Mouse (Mus musculus) kidney, embryonic 15.5 days (tissue): ENCODE measurements around the gene Ube2n. TPM values are rescaled to one million over a fixed set of nuclear protein-coding genes. Genes with fewer than 3 reads are reported as not detected.
A peak's percentile ranks its signal among the peaks of the same experiment; 100 is the strongest.

Experiments used
- ATAC-seq: fragments of 200-750 bp; cut with Nextera tagmentation; replicated peaks from 2 replicates; pipeline ENCODE4 v1.8.0; 2017; ENCODE audit warnings: moderate TSS enrichment; ENCODE audit not compliant: low FRiP score
- H3K27ac ChIP-seq: fragments of 300-500 bp; sonication (generic); 2 replicates; pipeline ENCODE4 v1.5.1; 2015; ENCODE audit warnings: mild to moderate bottlenecking, inconsistent platforms
- H3K27me3 ChIP-seq: fragments of 300-500 bp; sonication (generic); 2 replicates; pipeline ENCODE4 v1.6.1; 2015; ENCODE audit warnings: inconsistent platforms
- H3K36me3 ChIP-seq: fragments of 300-500 bp; sonication (generic); 2 replicates; pipeline ENCODE4 v1.6.1; 2015; ENCODE audit warnings: inconsistent platforms
- H3K4me1 ChIP-seq: fragments of 300-500 bp; sonication (generic); 2 replicates; pipeline ENCODE4 v1.6.1; 2015; ENCODE audit warnings: inconsistent platforms
- H3K4me2 ChIP-seq: fragments of 300-500 bp; sonication (generic); 2 replicates; pipeline ENCODE4 v1.6.1; 2015; ENCODE audit warnings: moderate library complexity, mild to moderate bottlenecking, inconsistent platforms
- H3K4me3 ChIP-seq: fragments of 300-500 bp; sonication (generic); replicated peaks from 2 replicates; pipeline ENCODE4 v1.5.1; 2015; ENCODE audit warnings: mild to moderate bottlenecking, inconsistent platforms
- H3K9ac ChIP-seq: fragments of 300-500 bp; sonication (generic); 2 replicates; pipeline ENCODE4 v1.6.1; 2015; ENCODE audit warnings: mild to moderate bottlenecking, inconsistent platforms
- H3K9me3 ChIP-seq: fragments of 300-500 bp; sonication (generic); replicated peaks from 2 replicates; pipeline ENCODE4 v1.6.1; 2016; ENCODE audit warnings: inconsistent platforms
- WGBS: fragments of 180-500 bp; shearing (Covaris S2); methylation state at CpG from one replicate; pipeline ENCODE4 v1.1.7; 2015; ENCODE audit warnings: mixed read lengths; 5-methylcytosine and 5-hydroxymethylcytosine counted together
- polyA plus RNA-seq: library from polyadenylated mRNA; unstranded; fragments of >200 nt; fragmentation: Nextera tagmentation; extraction: Ambion mirVana; gene quantifications from 2 replicates; pipeline ENCODE4 v1.2.1, GENCODE M21; 2015

The Ube2n gene
- polyA plus RNA-seq, 1 experiment from 2014 or later: 347 TPM

DNA sequence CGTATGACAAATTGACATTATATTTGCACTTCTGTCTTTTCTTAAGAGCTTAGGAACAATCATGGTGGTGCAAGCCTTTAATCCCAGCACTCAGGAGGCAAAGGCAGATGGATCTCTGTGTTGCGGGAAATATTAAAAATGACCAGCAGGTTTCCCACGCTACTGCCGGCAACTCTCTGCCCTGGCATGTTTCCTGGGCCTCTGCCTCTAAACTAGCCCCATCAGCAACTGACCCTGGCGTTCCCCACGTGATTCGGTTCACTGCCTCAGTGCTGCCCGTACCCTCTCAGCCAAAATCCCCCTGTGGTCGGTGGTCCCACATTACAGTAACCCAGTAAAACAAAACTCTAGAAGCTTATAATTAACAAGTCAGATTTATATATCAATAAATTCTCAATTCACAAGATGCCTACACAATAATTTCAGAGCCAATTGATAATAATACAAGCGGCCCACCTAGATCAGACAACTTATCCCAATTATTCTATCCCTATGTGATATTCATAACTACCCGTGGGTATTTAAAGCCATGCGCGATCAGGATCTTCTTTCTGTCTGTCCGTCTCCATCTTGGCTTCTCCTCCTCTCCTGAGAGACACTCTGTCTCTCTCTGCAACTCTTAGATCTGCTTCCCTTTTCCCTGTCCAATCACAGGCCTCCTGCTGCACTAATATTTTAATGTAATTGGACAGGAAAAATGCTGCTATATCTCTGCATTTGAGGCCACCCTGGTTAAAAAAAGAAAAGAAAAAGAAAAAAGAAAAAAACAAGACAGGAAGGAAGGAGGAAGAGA, 11.3 kb upstream of the Ube2n start:
- H3K4me3 ChIP-seq: no peak overlapping the region
- H3K27ac ChIP-seq: no peak overlapping the region
- H3K36me3 ChIP-seq: peaks cover 5% of the 10 kb centered on the region; the same call in 1 of the 2 replicates
- H3K4me1 ChIP-seq: peaks cover 10% of the 10 kb centered on the region
- H3K4me2 ChIP-seq: no peak overlapping the region
- H3K9ac ChIP-seq: no peak overlapping the region
- no peaks in the 10 kb centered on the region for H3K27me3 ChIP-seq
- ATAC-seq: no peak
- H3K9me3 ChIP-seq: no peaks in the 10 kb centered on the region
- WGBS: 82% methylated on average over 14 of the region's 14 CpGs

DNA sequence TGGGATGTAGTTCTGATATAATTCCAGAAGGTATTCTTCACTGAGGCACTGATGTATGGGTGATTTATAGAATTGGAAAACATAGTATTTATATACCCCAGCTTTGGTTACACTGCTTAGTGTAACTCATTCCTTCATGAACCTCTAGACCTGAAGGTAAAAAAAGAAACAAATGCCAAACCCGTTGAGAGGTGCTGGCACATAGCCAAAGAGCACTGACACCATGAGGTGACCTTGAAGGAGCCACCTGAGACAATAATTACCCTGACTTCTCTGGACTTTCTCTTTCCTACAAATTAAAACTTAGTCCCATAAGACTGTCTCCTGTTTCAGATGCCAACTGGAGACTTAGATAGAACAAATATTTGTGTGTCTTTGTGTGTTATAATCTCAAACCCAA, 10.6 kb upstream of the Ube2n start:
- ATAC-seq: no peak
- Histone ChIP-seq H3K4me2 (no peak overlapping the region), H3K9me3 (no peaks in the 10 kb centered on the region), H3K4me1 (peaks cover 10% of the 10 kb centered on the region), H3K27ac (no peak overlapping the region), H3K9ac (no peak overlapping the region), H3K27me3 (no peaks in the 10 kb centered on the region), H3K36me3 (peaks cover 5% of the 10 kb centered on the region; the same call in 1 of the 2 replicates), H3K4me3 (no peak overlapping the region)
- 14% methylated on average over 1 of the region's 1 CpGs for WGBS

DNA sequence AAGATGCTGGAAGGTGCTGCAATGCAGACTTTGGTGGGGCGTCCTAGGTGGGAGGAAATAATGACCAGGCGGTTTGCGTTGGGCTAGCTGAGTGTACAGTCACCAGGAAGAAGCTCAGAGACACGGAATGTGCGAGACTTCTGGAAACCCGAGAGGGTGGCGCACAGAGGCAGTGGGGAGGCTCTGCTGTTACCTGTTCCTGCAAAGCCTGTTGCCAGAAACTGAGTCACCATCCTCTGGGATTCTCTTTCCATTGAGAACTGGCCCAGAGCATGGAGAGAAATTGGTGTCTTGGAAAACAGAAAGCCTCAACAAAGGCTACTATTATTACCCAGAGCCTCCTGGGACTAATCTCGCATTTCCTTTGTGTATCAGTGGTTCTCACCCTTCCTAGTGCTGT, 6.8 kb upstream of the Ube2n start:
- Histone ChIP-seq H3K36me3 (no peaks in the 10 kb centered on the region), H3K4me2 (no peak overlapping the region), H3K4me3 (no peak overlapping the region), H3K9ac (no peak overlapping the region), H3K9me3 (no peaks in the 10 kb centered on the region), H3K4me1 (no peaks in the 10 kb centered on the region), H3K27me3 (no peaks in the 10 kb centered on the region), H3K27ac (no peak overlapping the region)
- 81% methylated on average over 8 of the region's 8 CpGs for WGBS
- ATAC-seq: no peak

DNA sequence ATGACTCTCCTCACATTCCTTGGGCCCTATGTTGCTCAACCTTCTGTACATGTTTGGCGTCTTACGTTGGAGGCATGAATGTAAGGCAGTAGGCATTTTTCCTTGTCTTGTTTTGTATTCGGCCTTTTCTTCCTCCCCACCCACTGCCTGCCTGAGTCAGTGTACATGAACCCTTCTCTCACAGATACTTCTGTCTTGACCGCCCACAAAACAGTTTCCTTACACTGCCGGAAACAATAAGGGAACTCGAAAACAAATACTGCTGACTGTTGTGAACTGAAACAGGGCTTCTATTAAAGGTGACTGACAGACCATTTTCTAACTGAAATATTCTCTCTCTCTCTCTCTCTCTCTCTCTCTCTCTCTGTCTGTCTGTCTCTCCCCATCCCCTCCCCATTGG, 6.2 kb upstream of the Ube2n start:
- no peaks in the 10 kb centered on the region for H3K36me3 ChIP-seq
- no peaks in the 10 kb centered on the region for H3K9me3 ChIP-seq
- 81% methylated on average over 6 of the region's 6 CpGs for WGBS
- H3K27ac ChIP-seq: no peak overlapping the region
- no peaks in the 10 kb centered on the region for H3K27me3 ChIP-seq
- ATAC-seq: no peak
- no peak overlapping the region for H3K4me3 ChIP-seq
- H3K9ac ChIP-seq: no peak overlapping the region
- no peaks in the 10 kb centered on the region for H3K4me1 ChIP-seq
- no peak overlapping the region for H3K4me2 ChIP-seq

DNA sequence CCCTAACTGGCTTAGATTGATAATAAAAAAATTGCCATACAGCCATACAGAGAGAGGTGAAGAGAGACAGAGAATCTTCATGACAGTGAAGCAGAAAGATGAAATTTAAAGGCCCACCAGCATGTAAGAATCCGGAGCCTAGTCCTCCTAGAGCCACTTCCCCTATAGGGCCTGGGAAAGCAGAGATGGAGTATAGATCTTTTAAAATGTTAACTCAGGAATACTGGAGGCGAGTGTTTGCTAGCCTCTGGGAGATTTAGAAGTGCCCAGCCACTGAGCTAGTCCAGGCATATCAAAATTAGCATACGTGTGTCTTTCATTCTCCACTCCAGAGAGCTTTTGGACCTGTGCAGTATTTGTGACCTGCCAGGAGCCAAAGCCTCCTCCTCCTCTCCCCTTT, 5.7 kb upstream of the Ube2n start:
- ATAC-seq: no peak
- WGBS: 76% methylated on average over 3 of the region's 3 CpGs
- H3K27me3 ChIP-seq: no peaks in the 10 kb centered on the region
- H3K9me3 ChIP-seq: no peaks in the 10 kb centered on the region
- no peak overlapping the region for H3K9ac ChIP-seq
- H3K36me3 ChIP-seq: no peaks in the 10 kb centered on the region
- no peaks in the 10 kb centered on the region for H3K4me1 ChIP-seq
- no peak overlapping the region for H3K4me3 ChIP-seq
- H3K4me2 ChIP-seq: no peak overlapping the region
- no peak overlapping the region for H3K27ac ChIP-seq

DNA sequence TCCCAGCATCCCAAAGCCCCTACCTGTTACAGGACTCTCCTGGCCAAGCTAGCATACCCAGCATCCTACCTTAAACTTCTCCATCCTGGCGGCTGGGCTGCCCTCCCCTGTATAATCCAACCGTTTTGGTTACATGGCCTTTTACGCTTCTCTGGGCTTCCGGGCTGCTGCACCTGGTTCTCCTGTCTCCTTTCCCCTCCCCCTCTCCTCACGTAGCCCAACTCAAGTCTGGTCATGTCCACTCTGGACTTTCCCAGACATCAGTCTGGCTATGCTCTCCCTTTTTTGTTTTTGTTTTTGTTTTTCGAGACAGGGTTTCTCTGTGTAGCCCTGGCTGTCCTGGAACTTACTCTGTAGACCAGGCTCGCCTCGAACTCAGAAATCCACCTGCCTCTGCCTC, 2.3 kb upstream of the Ube2n start:
- H3K4me2 ChIP-seq: no peak overlapping the region
- H3K9ac ChIP-seq: no peak overlapping the region
- no peaks in the 10 kb centered on the region for H3K27me3 ChIP-seq

DNA sequence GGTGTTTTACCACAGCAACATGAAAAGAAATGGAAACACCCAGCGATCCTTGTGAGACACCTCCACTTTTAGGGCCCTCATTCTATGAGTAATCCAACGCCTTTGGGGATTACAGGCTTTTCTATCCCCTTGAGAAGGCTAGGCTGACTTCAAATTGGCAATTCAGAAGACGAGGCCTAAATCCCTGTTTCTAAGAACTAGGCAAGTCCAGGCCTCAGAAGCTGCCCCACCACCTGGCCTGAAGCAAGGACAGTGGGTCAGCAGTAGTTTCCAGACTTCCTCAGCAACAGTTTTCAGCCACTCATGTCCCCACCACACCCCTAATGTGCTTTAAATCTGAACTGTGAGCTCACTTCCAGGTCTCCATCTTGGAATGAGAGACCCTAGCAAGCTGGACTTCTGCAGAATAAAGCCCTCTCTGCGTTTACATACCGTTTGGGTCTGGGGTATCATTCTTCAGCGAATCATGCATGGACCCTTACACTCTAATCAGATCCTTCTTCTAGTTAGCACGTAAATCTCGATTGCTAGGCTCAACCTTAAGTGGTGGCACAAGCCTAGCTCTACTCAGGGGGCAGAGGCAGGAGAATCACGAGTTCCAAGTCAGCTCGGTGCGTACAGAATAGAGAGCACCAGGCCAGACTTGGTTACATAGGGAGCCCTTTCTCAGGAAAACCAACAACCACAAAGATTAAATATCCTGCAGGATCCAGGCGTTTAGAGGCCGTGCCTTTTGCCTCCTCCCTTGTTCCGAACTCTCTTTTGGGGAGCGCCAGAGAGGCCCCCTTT, 983 bp upstream of the Ube2n start:
- 32% methylated on average over 15 of the region's 15 CpGs for WGBS
- H3K4me1 ChIP-seq: peaks cover 12% of the 10 kb centered on the region
- no peaks in the 10 kb centered on the region for H3K27me3 ChIP-seq
- ATAC-seq: peak; percentile 3; the same call in 1 of the 2 replicates
- H3K9me3 ChIP-seq: no peaks in the 10 kb centered on the region
- H3K4me2 ChIP-seq: peak overlapping the region; percentile 62
- H3K9ac ChIP-seq: peak overlapping the region; percentile 47
- H3K36me3 ChIP-seq: no peaks in the 10 kb centered on the region
- H3K27ac ChIP-seq: peak overlapping the region; percentile 100
- H3K4me3 ChIP-seq: peak overlapping the region; percentile 87

More for the DNA sequence above, 2.3 kb upstream of the Ube2n start:
- no peak overlapping the region for H3K4me3 ChIP-seq
- ATAC-seq: no peak
- 74% methylated on average over 8 of the region's 8 CpGs for WGBS
- H3K9me3 ChIP-seq: no peaks in the 10 kb centered on the region
- no peak overlapping the region for H3K27ac ChIP-seq
- no peaks in the 10 kb centered on the region for H3K36me3 ChIP-seq
- peaks cover 10% of the 10 kb centered on the region for H3K4me1 ChIP-seq

DNA sequence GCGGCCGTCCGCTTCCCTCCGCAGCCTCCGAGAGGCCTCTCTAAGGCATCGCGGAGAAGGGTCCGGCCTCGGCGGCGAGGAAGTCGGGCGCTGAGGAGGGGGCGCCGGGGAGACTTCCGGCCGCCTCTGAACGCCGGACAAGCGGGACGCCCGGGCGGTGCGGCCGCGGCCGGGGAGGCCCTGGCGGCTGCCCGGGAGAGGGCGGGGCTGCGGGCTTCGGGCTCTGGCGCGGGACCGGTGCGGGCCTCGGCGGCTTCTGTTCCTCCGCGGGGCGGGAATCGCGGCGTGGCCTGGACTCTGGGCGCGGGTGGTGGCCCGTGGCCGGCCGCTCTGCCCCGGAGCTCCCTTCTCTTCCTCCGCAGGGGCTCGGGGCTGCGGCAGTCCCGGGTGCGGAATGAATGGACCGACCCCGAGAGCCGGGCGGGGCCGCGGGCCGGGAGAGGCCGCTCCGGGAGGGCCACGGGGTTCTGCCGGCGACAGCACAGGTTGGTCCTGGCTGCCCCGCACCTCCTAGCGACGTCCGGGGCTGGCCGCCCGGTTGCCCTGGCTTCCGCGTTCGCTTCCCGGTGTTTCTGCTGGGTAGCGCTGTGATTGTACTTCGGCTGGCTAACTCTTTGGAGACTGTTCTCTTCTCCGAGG, 467 bp downstream of the Ube2n start:
- under 1% methylated on average over 70 of the region's 80 CpGs for WGBS

DNA sequence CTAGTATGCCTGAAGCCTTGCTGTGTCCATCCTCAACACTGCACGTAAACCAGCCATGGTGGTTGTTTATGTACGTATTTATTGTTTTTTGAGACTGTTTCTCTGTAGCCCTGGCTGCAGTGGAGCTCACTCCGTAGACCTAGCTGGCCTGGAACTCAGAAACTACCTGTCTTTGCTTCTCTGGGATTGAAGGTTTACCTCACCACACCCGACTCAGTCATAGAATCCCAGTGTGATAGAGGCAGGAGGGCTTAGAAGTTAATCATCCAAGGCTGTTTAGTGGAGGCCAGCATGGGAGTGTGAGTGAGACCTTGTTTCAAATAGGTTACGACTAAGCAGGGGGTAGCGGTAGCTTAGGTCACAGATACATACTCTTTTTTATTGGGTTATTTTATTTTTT, 2.7 kb downstream of the Ube2n start:
- no peak overlapping the region for H3K4me3 ChIP-seq
- WGBS: 87% methylated on average over 6 of the region's 6 CpGs
- H3K4me1 ChIP-seq: peaks cover 12% of the 10 kb centered on the region
- no peak for ATAC-seq
- peaks cover 8% of the 10 kb centered on the region; the same call in 1 of the 2 replicates for H3K36me3 ChIP-seq
- no peaks in the 10 kb centered on the region for H3K27me3 ChIP-seq
- no peak overlapping the region for H3K27ac ChIP-seq
- H3K9me3 ChIP-seq: no peaks in the 10 kb centered on the region
- H3K4me2 ChIP-seq: no peak overlapping the region
- H3K9ac ChIP-seq: no peak overlapping the region

More for the DNA sequence above, 467 bp downstream of the Ube2n start:
- no peaks in the 10 kb centered on the region for H3K27me3 ChIP-seq
- peak; percentile 70 for ATAC-seq
- H3K4me2 ChIP-seq: peak overlapping the region; percentile 65
- H3K9me3 ChIP-seq: no peaks in the 10 kb centered on the region
- H3K4me3 ChIP-seq: peak overlapping the region; percentile 87
- H3K4me1 ChIP-seq: peaks cover 12% of the 10 kb centered on the region
- H3K9ac ChIP-seq: peak overlapping the region; percentile 97
- H3K36me3 ChIP-seq: no peaks in the 10 kb centered on the region
- peak overlapping the region; percentile 100 for H3K27ac ChIP-seq

DNA sequence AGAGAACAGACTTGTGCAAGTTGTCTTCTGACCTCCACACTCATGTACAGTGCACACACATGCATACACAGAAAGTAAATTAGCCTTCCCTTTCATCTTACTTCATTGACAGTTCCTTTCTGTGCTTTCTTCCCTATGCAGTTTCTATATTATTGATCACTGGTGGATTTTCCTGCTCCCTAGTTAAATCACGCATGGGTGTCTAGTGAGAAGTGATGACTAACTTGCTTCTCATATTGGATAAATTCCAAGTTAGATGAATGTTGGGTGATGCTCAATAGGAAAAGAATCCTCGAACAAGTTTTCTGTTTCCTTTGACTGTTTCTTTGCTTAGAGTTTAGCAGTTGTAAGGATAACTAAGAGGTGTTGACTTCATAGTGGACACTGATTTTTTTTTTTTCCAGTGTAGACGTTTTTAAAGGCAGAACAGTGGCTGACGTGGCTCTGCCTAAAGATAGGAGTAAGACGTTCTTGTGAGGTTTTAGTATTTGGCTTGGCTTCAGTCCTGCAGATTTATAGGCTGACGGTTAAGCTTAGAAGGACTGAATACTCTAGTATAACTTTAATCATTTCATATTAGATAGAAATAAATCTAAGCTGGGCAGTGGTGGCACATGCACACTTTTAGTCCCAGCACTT, 10.2 kb downstream of the Ube2n start:
- Histone ChIP-seq H3K4me1 (0 out of 2 replicates have a peak, but pooled peaks cover 8% of the 10 kb centered on the region), H3K9ac (no peak overlapping the region), H3K27me3 (no peaks in the 10 kb centered on the region), H3K36me3 (peaks cover 8% of the 10 kb centered on the region; the same call in 1 of the 2 replicates), H3K4me3 (no peak overlapping the region), H3K27ac (no peak overlapping the region), H3K4me2 (no peak overlapping the region), H3K9me3 (no peaks in the 10 kb centered on the region)
- 60% methylated on average over 6 of the region's 6 CpGs for WGBS
- no peak for ATAC-seq

DNA sequence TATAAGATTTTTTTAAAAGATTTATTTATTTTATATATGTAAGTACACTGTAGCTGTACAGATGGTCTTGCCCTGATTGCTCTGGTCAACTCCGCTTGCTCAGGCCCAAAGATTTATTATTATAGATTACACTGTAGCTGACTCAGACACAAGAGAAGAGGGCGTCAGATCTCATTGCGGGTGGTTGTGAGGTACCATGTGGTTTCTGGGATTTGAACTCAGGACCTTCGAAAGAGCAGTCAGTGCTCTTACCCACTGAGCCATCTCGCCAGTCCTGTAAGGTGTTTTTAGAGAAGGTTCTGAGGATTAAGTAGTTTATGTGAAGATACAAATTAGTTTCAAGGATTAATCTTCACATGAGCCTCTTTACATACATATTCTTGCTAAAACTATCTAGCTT, 10.9 kb downstream of the Ube2n start:
- WGBS: 89% methylated on average over 5 of the region's 5 CpGs
- H3K4me3 ChIP-seq: no peak overlapping the region
- no peak overlapping the region for H3K4me2 ChIP-seq
- no peak for ATAC-seq
- H3K27ac ChIP-seq: no peak overlapping the region
- no peaks in the 10 kb centered on the region for H3K9me3 ChIP-seq
- no peak overlapping the region for H3K9ac ChIP-seq
- H3K36me3 ChIP-seq: peaks cover 11% of the 10 kb centered on the region; the same call in 1 of the 2 replicates
- H3K27me3 ChIP-seq: no peaks in the 10 kb centered on the region
- H3K4me1 ChIP-seq: peaks cover 13% of the 10 kb centered on the region; the same call in 1 of the 2 replicates
